Mouse (Mus musculus) liver, adult 2 months (tissue): ENCODE data around the gene Rpn1.

Experiments used
- CTCF ChIP-seq: fragments of 200-500 bp; IDR thresholded peaks from 2 replicates; pipeline ENCODE4 v1.5.1; 2011; ENCODE audit warnings: low read depth, low read length, control low read depth
- POLR2A ChIP-seq: fragments of 200-500 bp; IDR thresholded peaks from 2 replicates; pipeline ENCODE4 v1.6.1; 2011; ENCODE audit warnings: low read length, control low read depth; ENCODE audit not compliant: insufficient read depth; ENCODE audit errors: extremely low read depth

- TF ChIP-seq CTCF, result no peak
- no peak for TF ChIP-seq POLR2A
These were observed 1.2 kb upstream of the Rpn1 start for GRCm38 (mm10) chr6:88083095-88083494.
